Mouse (Mus musculus) embryo, embryonic 10 days (tissue): ENCODE results near the gene Snx19.
A peak's percentile ranks its signal among the peaks of the same experiment; 100 is the strongest.

ENCODE experiments used
- DNase-seq: peaks from one replicate; pipeline ENCODE4 v3.0.0-alpha.2; 2015; ENCODE audit warnings: low spot score

The Snx19 gene

GRCm38 (mm10) chr9:30426882-30427632, at the start of gene Snx19:
Gene Snx19, plus strand, starts transcription at chr9:30427108.
- DNase-seq, result peak; percentile 97

- no peak for DNase-seq
These were observed 26.1 kb upstream of the Snx19 start for GRCm38 (mm10) chr9:30400771-30401170.

- DNase-seq, result peak; percentile 83
These were observed 4.0 kb upstream of the Snx19 start for GRCm38 (mm10) chr9:30422940-30423339.

GRCm38 (mm10) chr9:30425178-30425577, 1.7 kb upstream of the Snx19 start:
- no peak for DNase-seq

GRCm38 (mm10) chr9:30428231-30428630, 1.3 kb downstream of the Snx19 start:
- DNase-seq, result no peak

- no peak for DNase-seq
These were observed 3.5 kb downstream of the Snx19 start for GRCm38 (mm10) chr9:30430447-30430846.

- no peak for DNase-seq
These were observed 5.0 kb downstream of the Snx19 start for GRCm38 (mm10) chr9:30431909-30432308.

GRCm38 (mm10) chr9:30433914-30434313, 7.0 kb downstream of the Snx19 start:
- no peak for DNase-seq

- no peak for DNase-seq
These were observed 9.1 kb downstream of the Snx19 start for GRCm38 (mm10) chr9:30435902-30436585.

- peak; percentile 54 for DNase-seq
These were observed 11.6 kb downstream of the Snx19 start for GRCm38 (mm10) chr9:30438505-30438904.

- no peak for DNase-seq
These were observed 14.9 kb downstream of the Snx19 start for GRCm38 (mm10) chr9:30441761-30442160.

- DNase-seq, result peak; percentile 42
These were observed 18.6 kb downstream of the Snx19 start for GRCm38 (mm10) chr9:30445232-30446085.

- DNase-seq, result no peak
These were observed 19.2 kb downstream of the Snx19 start for GRCm38 (mm10) chr9:30446126-30446525.

- DNase-seq, result peak; percentile 35
These were observed 21.6 kb downstream of the Snx19 start for GRCm38 (mm10) chr9:30448459-30448858.

GRCm38 (mm10) chr9:30449862-30450261, 23.0 kb downstream of the Snx19 start:
- DNase-seq, result no peak

GRCm38 (mm10) chr9:30450834-30451233, 23.9 kb downstream of the Snx19 start:
- no peak for DNase-seq

GRCm38 (mm10) chr9:30454527-30454926, 27.6 kb downstream of the Snx19 start:
- no peak for DNase-seq

- no peak for DNase-seq
These were observed 29.3 kb downstream of the Snx19 start for GRCm38 (mm10) chr9:30456250-30456649.

- no peak for DNase-seq
These were observed 33.6 kb downstream of the Snx19 start for GRCm38 (mm10) chr9:30460501-30460900.

GRCm38 (mm10) chr9:30464661-30465060, 37.8 kb downstream of the Snx19 start:
- no peak for DNase-seq

- no peak for DNase-seq
These were observed 53.1 kb downstream of the Snx19 start for GRCm38 (mm10) chr9:30480043-30480442.

- peak; percentile 100 for DNase-seq
These were observed 53.6 kb downstream of the Snx19 start for GRCm38 (mm10) chr9:30480464-30480863.

GRCm38 (mm10) chr9:30482116-30482515, 55.2 kb downstream of the Snx19 start:
- DNase-seq, result no peak
